Mouse (Mus musculus): Measurements from ENCODE around the gene Rtn1.

Rtn1 gene

DNA sequence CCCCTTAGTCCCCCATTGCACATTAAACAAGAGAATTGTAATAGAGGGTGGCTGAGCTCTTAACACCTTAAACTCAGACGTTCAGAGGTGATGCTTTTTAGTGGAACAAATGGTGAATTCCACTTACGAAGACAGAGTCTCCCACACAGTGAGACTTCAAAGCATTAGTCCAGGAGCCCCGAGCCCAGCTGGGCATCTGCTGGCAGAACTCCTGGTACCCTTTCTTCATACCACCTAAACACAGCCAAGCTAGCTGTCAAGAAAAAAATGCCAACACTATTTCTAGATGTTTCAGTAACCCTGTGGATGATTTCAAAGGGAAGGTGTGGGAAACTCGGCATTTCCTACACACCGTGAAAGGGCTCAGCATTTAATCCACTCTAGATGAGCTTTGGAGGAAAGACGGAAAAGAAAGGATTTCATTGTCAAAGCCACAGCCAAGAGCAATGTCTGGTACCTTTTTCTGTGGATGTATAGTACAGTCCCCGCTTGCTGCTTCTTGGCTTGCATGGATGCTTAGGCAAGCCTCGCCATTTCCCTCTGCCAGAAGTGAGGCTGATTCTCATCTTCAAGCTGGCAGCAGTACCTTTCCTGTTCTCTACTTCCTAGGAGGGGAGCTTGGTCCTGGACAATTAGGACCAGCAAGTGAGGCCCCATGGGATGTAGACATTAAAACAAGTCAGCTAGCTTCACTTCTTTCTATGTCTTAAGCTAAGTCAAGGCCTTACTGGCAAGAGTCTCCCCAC, 179.2 kb downstream of the Rtn1 start:
- DNase-seq (ENCODE audit: low spot score in 2 of 2), result no peak

DNA sequence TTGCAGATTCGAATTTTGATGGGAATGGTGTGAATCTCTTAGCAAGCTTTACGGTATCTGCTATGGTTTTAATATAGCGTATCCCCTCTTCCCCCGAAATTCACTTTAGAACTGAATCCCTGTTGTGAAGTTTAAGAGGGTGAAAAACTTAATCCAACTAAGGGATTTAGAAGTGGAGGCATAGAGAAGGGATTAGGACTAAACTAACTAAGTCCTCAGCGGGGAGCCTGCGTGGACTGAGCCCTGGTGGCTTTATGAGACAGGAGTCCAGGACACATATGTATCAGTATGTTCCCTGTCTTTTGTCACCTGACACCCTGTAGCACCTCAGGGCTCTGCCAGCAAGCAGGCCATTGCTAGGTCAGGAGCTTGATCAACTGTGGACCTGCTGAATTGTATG, 181.1 kb downstream of the Rtn1 start:
- DNase-seq (ENCODE audit: low spot score in 2 of 2), result no peak

DNA sequence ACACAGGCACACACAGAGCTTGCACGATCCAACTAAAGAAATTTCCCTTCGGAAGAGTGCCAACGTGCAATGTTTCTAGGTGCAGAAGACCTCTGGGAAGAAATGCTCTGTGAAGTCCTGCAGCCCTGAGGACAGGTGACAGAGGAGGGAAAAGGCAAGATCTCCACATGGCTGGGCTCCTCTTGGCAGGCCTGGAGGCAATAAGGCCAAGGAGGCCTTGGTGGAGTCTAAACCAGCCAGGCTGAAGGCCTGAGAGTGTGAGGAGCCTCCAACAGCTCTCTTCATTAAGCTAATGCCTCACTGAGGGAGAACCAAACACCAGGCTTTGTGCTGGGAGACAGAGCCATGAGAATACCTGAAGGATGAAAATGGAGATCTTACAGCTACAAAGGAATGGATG, 183.5 kb downstream of the Rtn1 start:
- no peak for DNase-seq (ENCODE audit: low spot score in 2 of 2)

DNA sequence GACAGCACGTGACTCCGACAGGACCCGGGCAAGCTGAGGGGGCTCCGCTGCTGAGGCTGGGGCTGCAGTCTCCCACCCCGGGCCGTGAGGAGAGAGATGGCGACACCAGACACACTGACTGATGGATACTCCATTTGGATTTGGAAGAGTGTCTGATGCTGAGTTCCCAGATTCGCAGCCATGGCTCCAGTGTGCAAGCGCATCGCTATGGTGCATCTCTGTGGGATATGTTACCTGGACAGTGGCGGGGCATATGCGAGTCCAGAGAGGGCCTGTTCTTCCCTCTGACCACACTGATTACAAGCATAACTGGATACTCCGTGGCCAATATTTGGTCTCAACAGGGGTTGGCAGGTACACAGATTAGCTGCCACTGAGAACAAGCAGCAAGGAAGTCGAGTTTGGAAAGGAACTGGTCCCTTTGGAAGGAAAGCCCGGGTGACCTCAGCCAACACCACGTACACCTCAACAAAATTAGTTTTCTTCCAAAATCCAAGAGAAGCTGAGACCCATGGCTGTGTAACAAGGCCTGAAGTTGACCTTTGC, 185.2 kb downstream of the Rtn1 start:
- no peak for DNase-seq (ENCODE audit: low spot score in 2 of 2)

DNA sequence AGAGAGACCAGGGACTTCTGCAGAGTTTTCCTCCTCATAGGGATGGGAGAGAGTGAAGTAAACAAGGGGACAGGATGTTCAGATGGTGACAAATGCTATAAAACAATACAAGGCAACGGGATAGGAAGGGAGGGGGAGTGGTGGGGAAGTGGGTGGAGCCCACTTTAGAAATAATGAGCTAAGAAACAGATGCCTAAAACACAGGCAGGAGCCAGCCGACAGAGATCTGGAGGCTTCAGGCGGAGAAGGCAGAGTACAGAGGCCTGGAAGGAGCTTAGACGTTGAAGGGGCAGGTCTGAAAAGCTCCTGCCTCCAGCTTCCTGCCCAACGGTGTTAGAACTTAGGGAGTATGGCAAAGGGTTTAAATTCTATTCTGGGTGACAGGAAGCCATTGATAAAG, 195.3 kb downstream of the Rtn1 start:
- DNase-seq (ENCODE audit: low spot score in 2 of 2), result no peak

DNA sequence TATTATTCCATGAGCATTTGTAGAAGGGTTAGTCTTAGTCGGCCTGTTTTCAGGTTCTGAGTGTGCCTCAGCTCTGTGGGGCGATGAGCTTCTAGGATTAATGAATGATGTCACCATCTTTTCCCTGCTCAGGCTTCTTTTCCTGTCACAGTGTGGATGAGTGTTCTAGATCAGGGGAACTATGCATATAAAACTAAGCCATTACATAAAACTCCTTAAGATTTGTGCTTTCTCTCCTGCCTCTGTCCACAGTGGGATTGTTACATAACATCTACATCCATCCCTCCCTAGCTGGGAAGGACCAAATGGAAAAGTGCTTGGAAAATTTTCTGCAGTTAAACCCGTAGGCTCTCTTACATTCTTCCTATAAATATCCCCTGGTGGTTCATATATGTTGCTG, 208.0 kb downstream of the Rtn1 start:
- peak in 1 of 2 experiments; percentile 48 for DNase-seq (ENCODE audit: low spot score in 2 of 2)

DNA sequence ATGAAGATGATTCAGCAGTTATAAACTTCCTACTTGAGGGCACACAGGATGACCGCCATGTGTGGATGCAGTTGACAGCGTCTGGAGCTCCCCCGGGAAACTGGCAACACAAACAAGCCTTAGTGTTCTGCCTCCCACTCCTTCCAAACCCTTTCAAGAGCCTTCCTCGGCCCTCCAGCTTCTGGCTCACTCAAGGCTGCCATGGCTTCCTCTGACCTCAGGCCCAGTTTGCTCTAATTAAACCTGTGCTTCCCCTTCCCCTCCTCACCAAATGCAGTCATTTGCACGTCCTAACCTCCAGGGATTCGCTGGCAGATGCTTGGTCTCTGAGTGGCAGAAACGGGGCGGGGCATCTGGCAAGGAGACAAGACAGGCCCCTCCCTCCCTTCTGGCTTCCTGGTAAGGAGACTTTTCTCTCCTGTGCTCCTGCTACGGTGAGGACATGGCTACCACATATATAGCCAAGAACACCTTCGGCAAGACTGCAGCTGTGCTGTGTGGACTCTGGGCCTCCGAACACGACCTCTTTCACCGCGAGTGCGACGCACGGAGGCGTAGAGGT, 210.8 kb downstream of the Rtn1 start:
- no peak for DNase-seq (ENCODE audit: low spot score in 2 of 2)

DNA sequence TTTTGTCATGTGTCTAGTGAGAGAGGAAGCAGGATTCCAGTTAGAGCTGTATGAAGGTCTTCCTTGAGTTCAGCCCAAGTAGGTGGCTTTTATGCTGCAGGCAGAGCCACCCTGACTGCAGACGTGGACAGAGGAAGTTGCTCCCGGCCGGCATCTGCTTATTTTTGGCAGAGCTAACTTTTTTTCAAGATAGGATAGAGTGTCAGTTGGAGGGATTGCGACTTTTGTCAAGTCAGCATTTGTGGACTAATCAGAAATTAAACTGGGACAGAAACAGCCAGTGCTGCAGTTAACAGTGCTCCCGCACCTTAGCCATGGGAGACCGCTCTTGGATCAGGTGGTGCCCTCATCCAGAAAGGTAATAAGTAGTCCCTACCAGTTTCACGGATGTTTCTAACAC, 211.4 kb downstream of the Rtn1 start:
- DNase-seq (ENCODE audit: low spot score in 2 of 2), result no peak

DNA sequence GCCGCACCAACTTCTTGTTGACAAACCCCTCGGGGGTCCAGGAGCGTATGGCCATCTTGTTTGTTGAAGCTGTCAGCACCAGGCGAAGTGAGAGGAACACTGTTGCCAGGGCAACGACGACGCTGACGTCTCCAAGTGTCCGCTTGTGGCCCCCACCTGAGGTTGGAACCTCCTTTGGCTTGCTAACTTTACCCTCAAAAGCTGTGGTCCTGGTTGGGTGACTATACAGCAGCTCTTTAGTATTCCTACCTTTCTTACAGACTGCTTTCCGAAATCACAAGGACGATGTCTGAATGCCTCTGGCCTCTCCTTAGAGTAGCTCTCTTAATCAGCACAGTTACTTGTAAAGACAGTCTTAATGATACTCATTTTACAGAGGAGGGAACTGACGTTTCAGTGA, 223.9 kb downstream of the Rtn1 start, which contains the start of gene Ccdc175:
Gene Ccdc175, minus strand, starts transcription at position 101 of the 400 bp plus-strand sequence.
- no peak for DNase-seq (ENCODE audit: low spot score in 2 of 2)

DNA sequence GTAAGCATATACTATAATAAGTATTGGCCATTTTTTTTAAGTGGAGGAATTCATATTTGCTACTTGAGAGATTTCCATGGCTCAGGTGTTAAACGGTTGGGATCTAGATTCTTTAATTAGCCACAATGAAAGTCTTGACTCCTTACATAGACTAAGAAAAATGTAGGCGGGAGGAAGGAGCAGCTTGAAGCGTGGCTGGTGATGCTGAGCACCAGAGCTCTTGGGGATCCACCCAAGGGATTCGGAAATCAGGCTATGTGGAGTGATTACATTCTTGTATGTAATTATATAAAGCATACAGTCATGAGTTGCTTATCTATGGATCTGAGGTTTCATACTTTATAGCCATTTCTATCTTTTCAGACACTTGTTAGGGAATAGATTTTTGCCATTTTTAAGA, 229.3 kb downstream of the Rtn1 start:
- DNase-seq (ENCODE audit: low spot score in 2 of 2), result no peak

DNA sequence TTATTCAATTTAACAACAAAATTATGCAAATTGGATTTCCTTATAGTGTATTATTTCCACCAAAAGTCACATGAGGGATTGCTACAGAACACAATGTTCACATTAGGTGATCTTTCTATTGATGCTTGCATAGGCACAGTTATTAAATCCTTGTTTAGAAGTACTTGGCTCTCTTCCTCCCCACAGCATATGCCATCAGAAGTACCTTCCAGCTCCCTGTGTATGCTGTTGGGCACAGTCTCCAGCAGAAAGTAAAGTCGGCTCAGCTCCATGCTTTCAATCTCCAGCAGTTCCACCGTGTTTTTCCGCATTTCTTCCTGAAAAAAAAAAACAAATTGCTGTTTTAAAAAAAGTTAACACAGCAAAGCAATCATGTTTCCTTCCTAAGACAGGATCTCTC, 230.5 kb downstream of the Rtn1 start:
- DNase-seq (ENCODE audit: low spot score in 2 of 2), result no peak

All from right cerebral cortex, postnatal 36 days (tissue).